Mouse (Mus musculus) ovary, postnatal 14 days (tissue): ENCODE measurements around the gene Nos3.

Experiments used
- DNase-seq: peaks from one replicate; pipeline ENCODE4 v3.0.0; 2022; ENCODE audit warnings: low spot score

Gene Nos3

GRCm38 (mm10) chr5:24427285-24427633 lies 62.6 kb downstream of the Nos3 start:
- DNase-seq: no peak

DNA sequence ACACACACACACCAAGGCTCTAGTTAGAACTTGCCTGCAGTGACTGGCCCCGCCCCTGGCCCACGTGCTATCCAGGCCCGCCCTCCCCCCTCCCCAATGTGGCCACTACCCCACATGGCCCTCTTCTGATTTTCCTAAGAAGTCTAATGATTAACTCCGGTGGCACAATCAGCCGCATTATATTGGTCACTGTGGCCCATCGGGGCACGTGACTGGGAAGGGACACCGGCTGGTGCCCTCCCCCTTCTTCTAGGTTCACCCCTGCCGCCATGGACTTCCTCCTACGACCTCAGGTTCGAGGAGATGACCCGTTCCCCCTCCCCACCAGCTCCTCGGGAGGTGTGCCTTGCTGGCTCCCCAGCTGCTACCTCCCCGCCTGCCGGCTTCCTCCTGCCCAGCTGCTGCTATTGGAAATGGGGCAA lies 63.4 kb downstream of the Nos3 start:
- no peak for DNase-seq

GRCm38 (mm10) chr5:24428596-24428995 lies 64.0 kb downstream of the Nos3 start:
- DNase-seq: no peak

DNA sequence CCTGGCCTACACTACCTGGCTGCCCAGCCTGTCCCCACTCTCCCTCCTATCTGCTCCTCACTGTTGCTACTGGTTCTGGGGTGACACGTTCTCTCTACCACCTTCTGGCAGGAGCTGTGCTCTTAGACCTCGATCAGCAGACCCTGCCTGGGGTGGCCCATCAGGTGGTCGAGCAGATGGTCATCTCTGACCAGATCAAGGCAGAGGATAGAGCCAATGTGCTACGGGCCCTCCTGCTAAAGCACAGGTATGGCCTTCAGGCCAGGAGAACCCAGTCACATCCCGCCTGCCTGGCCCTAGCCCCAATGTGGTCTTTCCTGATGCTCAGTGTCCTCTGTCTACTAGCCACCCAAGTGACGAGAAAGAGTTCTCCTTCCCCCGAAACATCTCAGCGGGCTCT lies 69.4 kb downstream of the Nos3 start:
- no peak for DNase-seq
